Mouse (Mus musculus) left cerebral cortex, adult 18-20 months (tissue): Measurements from ENCODE around the gene Ppme1. TPM values are rescaled to one million over a fixed set of nuclear protein-coding genes. Genes with fewer than 3 reads are reported as not detected.

Source experiments
- DNase-seq, 2 experiments: peaks; one replicate each; pipeline ENCODE4 v3.0.0; 2021 to 2022; ENCODE audit warnings: low spot score in 2 of 2, mixed read lengths in 1 of 2
- total RNA-seq, 2 experiments: library from RNA; stranded (reverse); gene quantifications; 2 replicates each; pipeline ENCODE4 v1.2.3; 2021

Gene Ppme1
- total RNA-seq, 2 experiments from 2014 or later: 208 to 219 TPM

GRCm38 (mm10) chr7:100281596-100281995 lies 90.5 kb downstream of the Ppme1 start:
- no peak for DNase-seq

DNA sequence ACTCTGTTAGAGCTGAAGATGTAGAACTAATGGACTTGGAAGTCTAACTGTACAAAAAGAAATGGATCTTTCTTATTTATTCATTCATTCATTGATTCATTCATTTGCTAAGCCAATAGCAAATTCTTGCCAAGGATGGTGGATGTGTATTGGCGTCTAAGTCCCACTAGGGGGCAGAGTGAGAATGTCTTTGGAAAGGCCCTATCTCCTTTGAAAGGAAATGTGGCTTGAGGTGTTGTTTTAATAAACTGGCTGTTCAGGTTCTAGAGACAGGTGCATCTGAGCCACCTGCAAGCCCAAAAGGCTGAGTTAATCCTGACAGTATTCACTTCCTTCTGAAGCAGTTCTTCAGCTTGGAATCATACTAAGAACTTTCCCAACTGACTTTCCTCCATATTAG lies 92.3 kb downstream of the Ppme1 start:
- DNase-seq: peak in 1 of 2 experiments; percentile 53

Other genes with a start within 250 kb of the Ppme1 start
- 1 to 10 TPM; 4.7 to 5.4 TPM for gene Lipt2, start 213.0 kb downstream of the Ppme1 start, total RNA-seq
- gene Kcne3, start 195.8 kb downstream of the Ppme1 start, total RNA-seq: under 1 TPM in 1 of 2 experiments, not detected in 1; 0.37 TPM
- gene Pgm2l1, start 144.9 kb downstream of the Ppme1 start, total RNA-seq: 100 to 1,000 TPM; 250 to 271 TPM
- 1 to 10 TPM; 5.0 to 6.4 TPM for gene P4ha3, start 86.8 kb downstream of the Ppme1 start, total RNA-seq
- 10 to 100 TPM; 23.6 to 25.8 TPM for gene C2cd3, start 74 bp downstream of the Ppme1 start, total RNA-seq
- gene Ucp3, start 100.7 kb upstream of the Ppme1 start, total RNA-seq: 1 to 10 TPM; 2.0 to 3.6 TPM
- gene Ucp2, start 121.0 kb upstream of the Ppme1 start, total RNA-seq: 10 to 100 TPM; 45.3 to 77.9 TPM
- under 1 TPM; 0.14 to 0.40 TPM for gene Dnajb13, start 142.7 kb upstream of the Ppme1 start, total RNA-seq
- gene Coa4, start 164.8 kb upstream of the Ppme1 start, total RNA-seq: 1 to 10 TPM; 6.6 to 7.3 TPM
- gene Rab6a, start 235.1 kb upstream of the Ppme1 start, total RNA-seq: 100 to 1,000 TPM; 426 to 428 TPM
- gene Mrpl48, start 236.0 kb upstream of the Ppme1 start, total RNA-seq: 10 to 100 TPM; 73.0 to 75.1 TPM